Mouse (Mus musculus) bone marrow macrophage, adult 2 months (primary cell): ENCODE measurements around the gene Gm11937.

Experiments used
- CTCF ChIP-seq: IDR thresholded peaks from 2 replicates; pipeline ENCODE4 v1.5.1; 2012; ENCODE audit warnings: low read depth, mild to moderate bottlenecking, low read length, moderate library complexity
- POLR2A ChIP-seq: IDR thresholded peaks from 2 replicates; pipeline ENCODE4 v1.6.1; 2012; ENCODE audit warnings: mild to moderate bottlenecking, low read depth, low read length, borderline replicate concordance

DNA sequence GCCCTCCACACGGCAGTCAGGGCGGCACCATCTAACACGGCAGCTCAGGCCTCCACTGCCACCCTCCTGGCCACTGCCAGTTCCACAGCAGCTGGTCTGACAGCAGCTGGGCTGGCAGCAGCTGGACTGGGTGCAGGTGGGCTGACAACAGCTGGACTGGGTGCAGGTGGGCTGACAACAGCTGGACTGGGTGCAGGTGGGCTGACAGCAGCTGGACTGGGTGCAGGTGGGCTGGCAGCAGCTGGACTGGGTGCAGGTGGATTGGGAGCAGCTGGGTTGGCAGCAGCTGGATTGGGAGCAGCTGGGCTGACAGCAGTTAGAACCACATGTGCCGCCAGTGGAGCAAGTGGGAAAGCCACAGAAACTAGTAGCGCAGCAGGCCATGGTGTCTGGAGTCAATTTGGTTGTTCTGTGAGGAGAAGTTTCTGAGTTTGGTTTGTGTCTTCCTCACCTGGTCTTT, 26.7 kb downstream of the Gm11937 start, which contains the start of gene Krtap1-4:
- no peak for TF ChIP-seq CTCF
- no peak for TF ChIP-seq POLR2A
